Mouse (Mus musculus) embryonic fibroblast, embryonic 13.5 days (primary cell): ENCODE measurements around the gene Tomm20l.

Source experiments
- CTCF ChIP-seq: IDR thresholded peaks from 2 replicates; pipeline ENCODE4 v1.5.1; 2011; ENCODE audit warnings: mild to moderate bottlenecking, control low read depth, low read length, moderate library complexity, borderline replicate concordance; ENCODE audit not compliant: insufficient read depth
- POLR2A ChIP-seq: IDR thresholded peaks from 2 replicates; pipeline ENCODE4 v1.6.1; 2011; ENCODE audit warnings: low read depth, mild to moderate bottlenecking, control low read depth, low read length, moderate library complexity

DNA sequence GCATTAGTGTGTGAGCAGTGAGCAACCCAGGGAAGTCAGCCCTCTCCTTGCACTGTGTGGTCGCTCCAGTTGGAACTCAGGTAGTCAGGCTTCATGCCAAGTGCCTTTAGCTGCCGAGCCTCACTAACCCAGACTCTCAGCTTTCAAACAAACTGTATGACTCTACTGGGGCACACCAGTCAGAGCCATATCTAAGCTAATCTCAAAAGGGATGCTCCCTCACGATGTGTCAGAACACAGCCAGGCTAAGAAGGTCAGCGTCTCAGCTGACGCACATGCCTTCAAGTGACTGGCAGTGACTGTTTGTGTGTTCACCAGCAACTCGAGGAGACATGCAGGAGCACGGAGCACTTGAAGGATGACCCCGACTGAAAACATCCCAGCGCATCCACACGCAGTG lies 11.5 kb downstream of the Tomm20l start:
- TF ChIP-seq CTCF (no peak), POLR2A (no peak)
